Mouse (Mus musculus) MEL (cell line): Measurements from ENCODE around the gene Cd52. TPM values are rescaled to one million over a fixed set of nuclear protein-coding genes. Genes with fewer than 3 reads are reported as not detected.
A peak's percentile ranks its signal among the peaks of the same experiment; 100 is the strongest.

ENCODE experiments used
- DNase-seq: peaks from one replicate; pipeline ENCODE4 v3.0.0; 2011; ENCODE audit warnings: low read depth, low spot score
- H3K27ac ChIP-seq: 2 replicates; pipeline ENCODE4 v1.5.1; 2012; ENCODE audit warnings: low read depth, mild to moderate bottlenecking, control low read depth, low read length, moderate library complexity; ENCODE audit not compliant: control insufficient read depth
- H3K27me3 ChIP-seq, 2 experiments: fragments of 150-350 bp in 1 of 2; sonication (generic) in 1 of 2; 2 replicates each; pipeline ENCODE4 v1.6.1; 2012; ENCODE audit warnings: low read length in 2 of 2, mild to moderate bottlenecking in 2 of 2, improper control_type of control experiment in 1 of 2, moderate library complexity in 1 of 2; ENCODE audit not compliant: insufficient read depth in 2 of 2, control insufficient read depth in 1 of 2
- H3K36me3 ChIP-seq, 2 experiments: 2 replicates each; pipeline ENCODE4 v1.6.1; 2012 to 2014; ENCODE audit warnings: low read length in 2 of 2, improper control_type of control experiment in 1 of 2, inconsistent platforms in 1 of 2, mild to moderate bottlenecking in 1 of 2; ENCODE audit not compliant: insufficient read depth in 2 of 2, control insufficient read depth in 1 of 2
- H3K4me1 ChIP-seq, 2 experiments: fragments of 150-350 bp in 1 of 2; sonication (generic) in 1 of 2; 2 replicates each; pipeline ENCODE4 v1.6.1; 2012; ENCODE audit warnings: low read length in 2 of 2, improper control_type of control experiment in 1 of 2, mild to moderate bottlenecking in 1 of 2; ENCODE audit not compliant: insufficient read depth in 2 of 2, control insufficient read depth in 1 of 2
- H3K4me3 ChIP-seq, 2 experiments: fragments of 150-350 bp in 1 of 2; sonication (generic) in 1 of 2; 2 replicates each; pipeline ENCODE4 v1.5.1; 2012; ENCODE audit warnings: low read depth in 2 of 2, low read length in 2 of 2, mild to moderate bottlenecking in 2 of 2, moderate library complexity in 2 of 2, control low read depth in 1 of 2, improper control_type of control experiment in 1 of 2; ENCODE audit not compliant: control insufficient read depth in 1 of 2, insufficient read depth in 1 of 2
- H3K79me2 ChIP-seq: 2 replicates; pipeline ENCODE4 v1.6.1; 2012; ENCODE audit warnings: mild to moderate bottlenecking, low read length, moderate library complexity; ENCODE audit not compliant: control insufficient read depth, poor library complexity, insufficient read depth
- H3K9ac ChIP-seq: 2 replicates; pipeline ENCODE4 v1.6.1; 2012; ENCODE audit warnings: low read depth, mild to moderate bottlenecking, control low read depth, low read length, moderate library complexity; ENCODE audit not compliant: control insufficient read depth, poor library complexity, severe bottlenecking
- H3K9me3 ChIP-seq: fragments of 150-350 bp; sonication (generic); replicated peaks from 2 replicates; pipeline ENCODE4 v1.6.1; 2012; ENCODE audit warnings: mild to moderate bottlenecking, low read length, improper control_type of control experiment, moderate library complexity; ENCODE audit not compliant: insufficient read depth
- CHD1 ChIP-seq: IDR thresholded peaks from 2 replicates; pipeline ENCODE4 v1.6.1; 2012; ENCODE audit warnings: low read depth, mild to moderate bottlenecking, inconsistent platforms, low read length, improper control_type of control experiment
- CHD2 ChIP-seq: IDR thresholded peaks from 2 replicates; pipeline ENCODE4 v1.6.1; 2011; ENCODE audit warnings: low read length, improper control_type of control experiment
- CTCF ChIP-seq, 3 experiments: IDR thresholded peaks in 2 of 3; conservative IDR thresholded peaks in 1 of 3; 2 replicates each; pipeline ENCODE4 v1.5.1; 2011 to 2012; ENCODE audit warnings: low read length in 3 of 3, low read depth in 2 of 3, mild to moderate bottlenecking in 2 of 3, improper control_type of control experiment in 1 of 3, inconsistent platforms in 1 of 3, mixed read lengths in 1 of 3, moderate library complexity in 1 of 3; ENCODE audit not compliant: control insufficient read depth in 1 of 3, insufficient read depth in 1 of 3, poor library complexity in 1 of 3, severe bottlenecking in 1 of 3
- E2F4 ChIP-seq: IDR thresholded peaks from 2 replicates; pipeline ENCODE4 v1.6.1; 2011; ENCODE audit warnings: low read depth, low read length, improper control_type of control experiment, borderline replicate concordance
- EP300 ChIP-seq, 2 experiments: IDR thresholded peaks; 2 replicates each; pipeline ENCODE4 v1.6.1; 2011; ENCODE audit warnings: improper control_type of control experiment in 2 of 2, low read length in 2 of 2, low read depth in 1 of 2, mild to moderate bottlenecking in 1 of 2
- GATA1 ChIP-seq: IDR thresholded peaks from 2 replicates; pipeline ENCODE4 v1.6.1; 2011; ENCODE audit warnings: low read depth, low read length, improper control_type of control experiment
- JUND ChIP-seq: IDR thresholded peaks from 2 replicates; pipeline ENCODE4 v1.6.1; 2011; ENCODE audit warnings: low read depth, mild to moderate bottlenecking, improper control_type of control experiment, low read length
- MAFK ChIP-seq: IDR thresholded peaks from 2 replicates; pipeline ENCODE4 v1.6.1; 2011; ENCODE audit warnings: low read depth, mild to moderate bottlenecking, low read length, improper control_type of control experiment, borderline replicate concordance
- MAX ChIP-seq: IDR thresholded peaks from 2 replicates; pipeline ENCODE4 v1.6.1; 2011; ENCODE audit warnings: low read length, improper control_type of control experiment
- MAZ ChIP-seq: IDR thresholded peaks from 2 replicates; pipeline ENCODE4 v1.6.1; 2012; ENCODE audit warnings: low read depth, mild to moderate bottlenecking, inconsistent platforms, low read length, improper control_type of control experiment
- MXI1 ChIP-seq: IDR thresholded peaks from 2 replicates; pipeline ENCODE4 v1.6.1; 2011; ENCODE audit warnings: mild to moderate bottlenecking, low read depth, low read length, improper control_type of control experiment
- MYC ChIP-seq: IDR thresholded peaks from 2 replicates; pipeline ENCODE4 v1.6.1; 2011; ENCODE audit warnings: low read depth, mild to moderate bottlenecking, low read length, improper control_type of control experiment, moderate library complexity
- POLR2A ChIP-seq, 2 experiments: IDR thresholded peaks; 2 replicates each; pipeline ENCODE4 v1.6.1; 2011 to 2012; ENCODE audit warnings: low read length in 2 of 2, mild to moderate bottlenecking in 2 of 2, control low read depth in 1 of 2, improper control_type of control experiment in 1 of 2, low read depth in 1 of 2, moderate library complexity in 1 of 2; ENCODE audit not compliant: control insufficient read depth in 1 of 2, insufficient read depth in 1 of 2, poor library complexity in 1 of 2
- POLR2AphosphoS5 ChIP-seq: IDR thresholded peaks from 2 replicates; pipeline ENCODE4 v1.6.1; 2012; ENCODE audit warnings: low read depth, borderline replicate concordance, mild to moderate bottlenecking, inconsistent platforms, low read length, moderate library complexity, mixed read lengths
- RAD21 ChIP-seq: IDR thresholded peaks from 2 replicates; pipeline ENCODE4 v1.6.1; 2011; ENCODE audit warnings: mild to moderate bottlenecking, low read depth, low read length, improper control_type of control experiment
- RCOR1 ChIP-seq: IDR thresholded peaks from 2 replicates; pipeline ENCODE4 v1.6.1; 2012; ENCODE audit warnings: low read depth, mild to moderate bottlenecking, inconsistent platforms, low read length, improper control_type of control experiment
- TAL1 ChIP-seq: IDR thresholded peaks from 2 replicates; pipeline ENCODE4 v1.6.1; 2012; ENCODE audit warnings: mild to moderate bottlenecking, inconsistent platforms, low read length, moderate library complexity, mixed read lengths
- TBP ChIP-seq: IDR thresholded peaks from 2 replicates; pipeline ENCODE4 v1.8.0; 2011; ENCODE audit warnings: low read depth, low read length, improper control_type of control experiment
- TCF12 ChIP-seq: IDR thresholded peaks from 2 replicates; pipeline ENCODE4 v1.6.1; 2014; ENCODE audit warnings: low read depth, mild to moderate bottlenecking, inconsistent platforms, low read length, improper control_type of control experiment, moderate library complexity
- UBTF ChIP-seq: IDR thresholded peaks from 2 replicates; pipeline ENCODE4 v1.6.1; 2012; ENCODE audit warnings: low read depth, mild to moderate bottlenecking, inconsistent platforms, low read length, improper control_type of control experiment, moderate library complexity, borderline replicate concordance; ENCODE audit not compliant: insufficient read depth
- ZC3H11A ChIP-seq: IDR thresholded peaks from 2 replicates; pipeline ENCODE4 v1.6.1; 2012; ENCODE audit warnings: low read depth, mild to moderate bottlenecking, inconsistent platforms, low read length, improper control_type of control experiment
- ZNF384 ChIP-seq: IDR thresholded peaks from 2 replicates; pipeline ENCODE4 v1.6.1; 2012; ENCODE audit warnings: low read depth, mild to moderate bottlenecking, inconsistent platforms, low read length, improper control_type of control experiment
- polyA plus RNA-seq, 2 experiments: library from polyadenylated mRNA; stranded (reverse) in 1 of 2; unstranded in 1 of 2; fragments of >175 nt in 1 of 2; fragments of >200 nt in 1 of 2; gene quantifications; 2 replicates each; pipeline versions ENCODE4 v1.2.1 to v1.2.4; 2012; ENCODE audit warnings: low replicate concordance in 2 of 2, low read depth in 1 of 2; ENCODE audit not compliant: insufficient read length in 2 of 2, insufficient read depth in 1 of 2, missing spikeins in 1 of 2
- total RNA-seq: library from RNA; depleted of rRNA; stranded (reverse); fragments of 300-350 nt; gene quantifications from 2 replicates; pipeline ENCODE4 v1.2.3, GENCODE M21; 2012

The Cd52 gene
- total and polyA plus RNA-seq, 3 experiments, result 0.86 to 1.3 TPM; not detected in 1

DNA sequence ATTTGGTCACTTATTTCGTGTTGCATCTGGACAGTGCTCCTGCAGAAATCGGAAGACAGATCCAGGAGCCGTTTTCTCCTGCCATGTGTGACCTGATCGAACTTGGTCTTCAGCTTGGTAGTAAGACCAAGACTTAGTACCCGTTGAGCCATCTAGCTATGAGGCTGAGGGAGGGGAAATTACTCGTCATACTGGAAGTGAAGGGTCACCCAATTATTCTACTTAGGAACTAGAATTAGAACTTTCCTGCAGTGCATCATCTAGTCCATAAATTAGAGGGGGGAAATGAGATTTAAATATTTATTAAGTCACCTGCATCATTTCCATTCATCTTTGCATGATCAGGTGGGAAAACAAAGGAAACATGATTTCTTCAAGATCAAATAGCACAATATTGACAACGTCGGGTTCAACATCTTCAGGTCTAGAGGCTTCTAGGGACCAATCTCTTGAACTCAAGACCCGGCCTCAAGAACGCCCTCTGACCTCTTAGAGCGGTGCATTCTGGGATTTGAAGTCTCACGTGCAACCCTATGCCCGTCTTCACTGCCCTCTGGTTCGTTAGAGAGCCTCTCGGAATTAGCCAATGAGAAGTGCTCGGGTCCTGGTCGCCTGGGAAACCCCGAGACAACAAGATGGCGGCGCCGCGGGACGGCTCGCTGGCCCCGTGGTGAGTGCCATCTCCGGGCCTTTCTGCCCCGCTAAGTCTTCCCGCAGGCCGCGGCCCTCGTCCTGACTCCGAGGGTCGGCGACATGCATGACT is 7.3 kb upstream of the Cd52 start, which contains the start of gene Ubxn11 (continued):
- TF ChIP-seq ZC3H11A (no peak), TBP (no peak), POLR2A (IDR thresholded peaks at IDR 0.05; ENCODE audit: control insufficient read depth in 1 of 2, insufficient read depth in 1 of 2, low read depth in 1 of 2, low read length in 2 of 2, poor library complexity in 1 of 2) (peak; percentile 69 to 93; a peak in 3 of 4 replicates), TCF12 (0 out of 2 replicates have a peak, but pooled peaks have one; percentile 10)
- TF ChIP-seq, all 39 proteins: peak for 14

DNA sequence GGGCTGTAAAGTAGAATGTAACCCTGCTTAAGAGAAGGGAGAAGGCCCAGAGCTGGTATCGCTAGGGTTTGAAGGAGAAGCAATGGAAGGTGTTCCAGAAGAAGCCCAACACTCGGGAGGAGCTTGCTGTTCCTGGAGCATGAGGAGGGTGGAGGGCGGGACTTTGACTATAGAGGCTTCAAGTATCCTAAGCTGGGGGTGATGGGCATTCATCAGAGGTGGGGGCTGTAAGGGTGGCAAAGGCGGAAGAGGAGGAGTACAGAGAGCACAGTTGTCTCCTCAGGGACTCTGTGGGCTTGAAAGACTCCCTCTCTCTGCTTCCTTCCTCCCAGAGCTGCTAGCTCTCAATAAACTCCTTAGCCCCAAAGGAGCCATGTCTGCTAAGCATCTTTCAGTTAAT is 5.4 kb upstream of the Cd52 start:
- Histone ChIP-seq H3K4me1 (peaks cover 3 to 24% of the 10 kb centered on the region in 2 experiments; a peak in 3 of 4 replicates), H3K27me3 (no peaks in the 10 kb centered on the region), H3K9me3 (no peaks in the 10 kb centered on the region), H3K9ac (no peak overlapping the region), H3K79me2 (no peaks in the 10 kb centered on the region; the same call in 1 of the 2 replicates), H3K27ac (no peak overlapping the region), H3K4me3 (no peak overlapping the region), H3K36me3 (peaks cover 0 to 20% of the 10 kb centered on the region in 2 experiments; a peak in 2 of 4 replicates)
- TF ChIP-seq CHD1 (no peak), E2F4 (no peak), POLR2A (IDR thresholded peaks at IDR 0.05; ENCODE audit: control insufficient read depth in 1 of 2, insufficient read depth in 1 of 2, low read depth in 1 of 2, low read length in 2 of 2, poor library complexity in 1 of 2) (no peak), MYC (no peak), MXI1 (no peak), CHD2 (no peak), RCOR1 (no peak), GATA1 (no peak), MAFK (no peak), EP300 (IDR thresholded peaks at IDR 0.05; ENCODE audit: low read depth in 1 of 2, low read length in 2 of 2) (no peak), JUND (no peak), TAL1 (no peak), RAD21 (no peak), ZNF384 (no peak), UBTF (no peak), ZC3H11A (no peak), POLR2AphosphoS5 (no peak), MAX (no peak), CTCF (IDR thresholded peaks at IDR 0.05 in 2 of 3, conservative IDR thresholded peaks at IDR 0.05 in 1 of 3; ENCODE audit: control insufficient read depth in 1 of 3, insufficient read depth in 1 of 3, low read depth in 2 of 3, low read length in 3 of 3, poor library complexity in 1 of 3, severe bottlenecking in 1 of 3) (no peak), MAZ (no peak)
- DNase-seq, result no peak
